Mouse (Mus musculus): Measurements from ENCODE around the gene Rps18. TPM values are rescaled to one million over a fixed set of nuclear protein-coding genes. Genes with fewer than 3 reads are reported as not detected.

Gene Rps18
- polyA plus RNA-seq, 1 experiment from 2014 or later: 1,781 TPM

DNA sequence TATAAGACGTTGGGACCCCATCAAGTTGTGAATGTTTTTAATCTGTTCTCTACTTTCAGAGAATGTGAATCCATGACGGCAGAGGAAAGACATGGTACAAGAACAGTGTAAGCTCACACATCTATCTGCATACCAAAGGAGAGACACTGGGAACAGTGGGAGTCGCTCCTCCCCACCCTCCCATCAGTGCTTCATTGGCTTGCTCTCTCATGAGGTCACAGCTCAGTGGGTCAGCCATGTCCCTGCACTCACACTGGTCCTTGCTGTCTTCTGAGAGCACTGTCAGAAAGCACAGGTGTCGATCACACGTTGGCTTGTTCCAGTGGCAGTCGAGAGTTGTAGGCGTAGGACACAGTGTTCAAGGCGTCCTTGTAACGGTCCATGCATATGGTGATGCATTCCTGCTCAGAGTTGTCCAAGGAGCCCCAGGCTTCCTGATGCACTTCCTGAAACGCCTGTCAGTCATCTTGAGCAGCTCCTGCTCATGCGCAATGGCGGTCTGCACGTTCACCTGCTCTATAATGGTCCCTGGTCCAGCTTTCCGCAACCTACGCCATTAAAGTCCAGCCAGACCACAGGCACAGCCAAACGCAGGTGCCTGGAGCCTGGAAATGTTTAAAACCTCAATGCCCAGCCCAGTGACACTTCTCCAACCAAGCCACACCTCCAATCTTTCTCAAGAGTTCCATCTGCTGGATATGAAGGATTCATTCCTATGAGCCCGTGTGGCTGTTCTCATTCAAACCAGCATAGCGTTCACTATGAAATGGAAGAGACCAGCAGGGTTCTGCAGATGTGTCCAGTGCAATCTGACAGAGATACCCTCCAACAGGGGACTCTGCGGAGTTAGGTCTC, 24.6 kb upstream of the Rps18 start:
- peak overlapping the region; percentile 49; the same call in 1 of the 2 replicates for H3K27ac ChIP-seq (replicated peaks)
- WGBS: 75% methylated on average over 19 of the region's 19 CpGs
- H3K27me3 ChIP-seq (ENCODE audit: control insufficient read depth, insufficient read depth, low read length): no peaks in the 10 kb centered on the region; the same call in 1 of the 2 replicates
- ATAC-seq (ENCODE audit: low FRiP score, low TSS enrichment): no peak
- no peak overlapping the region for H3K9ac ChIP-seq (ENCODE audit: low read length)
- no peaks in the 10 kb centered on the region for H3K36me3 ChIP-seq (ENCODE audit: control insufficient read depth, insufficient read depth, low read length)
- H3K4me2 ChIP-seq (replicated peaks; ENCODE audit: low read depth): no peak overlapping the region
- H3K4me3 ChIP-seq (ENCODE audit: low read depth, low read length): no peak overlapping the region
- DNase-seq (ENCODE audit: low spot score): no peak
- TF ChIP-seq CTCF (IDR thresholded peaks at IDR 0.05; ENCODE audit: low read depth) (no peak), EP300 (optimal IDR thresholded peaks at IDR 0.05) (no peak)
- 0 out of 2 replicates have a peak, but pooled peaks cover 2% of the 10 kb centered on the region for H3K4me1 ChIP-seq (replicated peaks; ENCODE audit: control insufficient read depth, insufficient read depth)
- H3K9me3 ChIP-seq (ENCODE audit: control insufficient read depth, low read length): no peaks in the 10 kb centered on the region

GRCm38 (mm10) chr17:33979512-33980050, 23.8 kb upstream of the Rps18 start:
- Histone ChIP-seq H3K27me3 (ENCODE audit: control insufficient read depth, insufficient read depth, low read length) (no peaks in the 10 kb centered on the region; the same call in 1 of the 2 replicates), H3K9ac (ENCODE audit: low read length) (no peak overlapping the region), H3K4me2 (replicated peaks; ENCODE audit: low read depth) (no peak overlapping the region), H3K27ac (replicated peaks) (no peak overlapping the region), H3K4me3 (ENCODE audit: low read depth, low read length) (no peak overlapping the region), H3K4me1 (replicated peaks; ENCODE audit: control insufficient read depth, insufficient read depth) (0 out of 2 replicates have a peak, but pooled peaks cover 2% of the 10 kb centered on the region), H3K36me3 (ENCODE audit: control insufficient read depth, insufficient read depth, low read length) (no peaks in the 10 kb centered on the region), H3K9me3 (ENCODE audit: control insufficient read depth, low read length) (no peaks in the 10 kb centered on the region)
- ATAC-seq (ENCODE audit: low FRiP score, low TSS enrichment) (no peak), DNase-seq (ENCODE audit: low spot score) (no peak)
- WGBS: 69% methylated on average over 6 of the region's 6 CpGs
- no peak for TF ChIP-seq EP300 (optimal IDR thresholded peaks at IDR 0.05)
- TF ChIP-seq CTCF (IDR thresholded peaks at IDR 0.05; ENCODE audit: low read depth): no peak

GRCm38 (mm10) chr17:33978631-33979031, 22.8 kb upstream of the Rps18 start:
- no peaks in the 10 kb centered on the region for H3K36me3 ChIP-seq (ENCODE audit: control insufficient read depth, insufficient read depth, low read length)
- H3K9me3 ChIP-seq (ENCODE audit: control insufficient read depth, low read length): no peaks in the 10 kb centered on the region
- TF ChIP-seq EP300 (optimal IDR thresholded peaks at IDR 0.05) (no peak), CTCF (IDR thresholded peaks at IDR 0.05; ENCODE audit: low read depth) (no peak)
- ATAC-seq (ENCODE audit: low FRiP score, low TSS enrichment) (peak; percentile 94), DNase-seq (ENCODE audit: low spot score) (peak; percentile 90)
- peak overlapping the region; percentile 48 for H3K9ac ChIP-seq (ENCODE audit: low read length)
- no peaks in the 10 kb centered on the region; the same call in 1 of the 2 replicates for H3K27me3 ChIP-seq (ENCODE audit: control insufficient read depth, insufficient read depth, low read length)
- H3K4me3 ChIP-seq (ENCODE audit: low read depth, low read length): peak overlapping the region; percentile 39
- no peak overlapping the region for H3K27ac ChIP-seq (replicated peaks)
- peak overlapping the region; percentile 58 for H3K4me2 ChIP-seq (replicated peaks; ENCODE audit: low read depth)
- 1% methylated on average over 15 of the region's 17 CpGs for WGBS
- H3K4me1 ChIP-seq (replicated peaks; ENCODE audit: control insufficient read depth, insufficient read depth): 0 out of 2 replicates have a peak, but pooled peaks cover 2% of the 10 kb centered on the region

- no peaks in the 10 kb centered on the region for H3K9me3 ChIP-seq (ENCODE audit: control insufficient read depth, low read length)
- TF ChIP-seq EP300 (optimal IDR thresholded peaks at IDR 0.05) (no peak), CTCF (IDR thresholded peaks at IDR 0.05; ENCODE audit: low read depth) (no peak)
- H3K4me2 ChIP-seq (replicated peaks; ENCODE audit: low read depth): peak overlapping the region; percentile 58
- WGBS: 3% methylated on average over 57 of the region's 57 CpGs
- DNase-seq (ENCODE audit: low spot score) (no peak), ATAC-seq (ENCODE audit: low FRiP score, low TSS enrichment) (no peak)
- 0 out of 2 replicates have a peak, but pooled peaks cover 2% of the 10 kb centered on the region for H3K4me1 ChIP-seq (replicated peaks; ENCODE audit: control insufficient read depth, insufficient read depth)
- H3K27me3 ChIP-seq (ENCODE audit: control insufficient read depth, insufficient read depth, low read length): no peaks in the 10 kb centered on the region; the same call in 1 of the 2 replicates
- H3K27ac ChIP-seq (replicated peaks): no peak overlapping the region
- H3K9ac ChIP-seq (ENCODE audit: low read length): peak overlapping the region; percentile 48
- no peaks in the 10 kb centered on the region for H3K36me3 ChIP-seq (ENCODE audit: control insufficient read depth, insufficient read depth, low read length)
- peak overlapping the region; percentile 39 for H3K4me3 ChIP-seq (ENCODE audit: low read depth, low read length)
Observed at GRCm38 (mm10) chr17:33977861-33978557, 22.2 kb upstream of the Rps18 start.

DNA sequence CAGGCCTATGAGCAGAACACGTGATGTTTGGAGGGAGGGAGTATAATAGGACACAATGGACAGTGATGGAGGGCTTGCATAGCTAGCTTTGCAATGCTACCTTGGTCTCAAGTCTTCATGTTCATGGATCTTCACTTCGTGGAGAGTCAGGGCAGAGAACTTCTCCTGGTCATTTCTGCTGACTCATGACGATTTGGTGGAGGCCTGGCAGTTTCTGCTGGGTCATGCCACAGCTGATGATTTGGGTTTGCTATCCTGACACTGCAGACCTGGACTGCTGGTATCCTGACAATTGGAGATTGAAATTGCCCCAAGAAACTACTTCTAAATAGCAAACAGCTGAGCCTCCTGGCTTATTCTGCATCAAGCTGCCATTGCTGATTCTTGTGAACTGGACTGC, 17.8 kb upstream of the Rps18 start:
- no peak for DNase-seq (ENCODE audit: low spot score)

More for the DNA sequence above, 17.8 kb upstream of the Rps18 start:
- Histone ChIP-seq H3K4me2 (replicated peaks; ENCODE audit: low read depth) (no peak overlapping the region), H3K9ac (ENCODE audit: low read length) (no peak overlapping the region), H3K4me3 (ENCODE audit: low read depth, low read length) (no peak overlapping the region), H3K9me3 (ENCODE audit: control insufficient read depth, low read length) (no peaks in the 10 kb centered on the region), H3K27ac (replicated peaks) (no peak overlapping the region), H3K27me3 (ENCODE audit: control insufficient read depth, insufficient read depth, low read length) (no peaks in the 10 kb centered on the region; the same call in 1 of the 2 replicates), H3K36me3 (ENCODE audit: control insufficient read depth, insufficient read depth, low read length) (no peaks in the 10 kb centered on the region), H3K4me1 (replicated peaks; ENCODE audit: control insufficient read depth, insufficient read depth) (0 out of 2 replicates have a peak, but pooled peaks cover 2% of the 10 kb centered on the region)
- WGBS: 65% methylated on average over 3 of the region's 3 CpGs
- no peak for ATAC-seq (ENCODE audit: low FRiP score, low TSS enrichment)
- TF ChIP-seq CTCF (IDR thresholded peaks at IDR 0.05; ENCODE audit: low read depth): no peak
- no peak for TF ChIP-seq EP300 (optimal IDR thresholded peaks at IDR 0.05)

Data from stomach, postnatal 0 days (tissue).